In the genomic region with DNA sequence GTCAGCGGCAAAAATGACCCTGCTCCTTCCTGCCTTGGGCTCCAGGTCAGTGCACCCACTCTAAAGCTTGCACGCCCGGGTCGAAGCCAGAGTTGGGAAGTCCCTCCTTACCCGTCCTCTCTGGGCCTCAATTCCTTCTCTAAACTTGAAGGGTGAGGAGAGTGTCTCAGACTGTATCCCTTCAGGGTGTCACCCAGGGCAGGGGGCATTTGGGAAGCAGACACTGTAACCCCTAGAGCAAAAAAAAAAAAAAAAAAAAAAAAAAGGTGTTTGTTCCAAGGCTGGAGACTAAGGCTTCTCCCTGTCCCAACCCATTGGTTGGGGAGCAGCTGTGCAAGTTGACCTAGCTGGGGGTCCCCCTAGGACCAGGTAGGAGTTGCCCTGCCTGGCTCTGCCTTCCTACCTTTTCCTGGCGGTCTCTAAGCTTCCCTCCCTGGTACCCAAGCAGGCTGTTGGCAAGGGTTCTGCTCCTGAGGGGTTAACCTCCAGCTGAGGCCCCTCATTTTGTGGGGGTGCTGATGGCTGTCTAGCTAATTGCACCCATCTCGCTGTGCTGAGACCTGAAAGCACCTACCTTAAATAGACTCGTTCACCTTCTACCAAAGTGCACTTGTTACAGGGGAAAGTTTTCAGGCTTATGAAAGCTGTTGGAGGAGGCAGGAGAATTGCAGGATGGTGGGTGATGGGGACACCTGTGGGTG, we compare ENCODE assay signal across 8 mouse cellular contexts. TPM values are rescaled to one million over a fixed set of nuclear protein-coding genes. Genes with fewer than 3 reads are reported as not detected.
A peak's percentile ranks its signal among the peaks of the same experiment; 100 is the strongest.
DNase-seq lines count a peak whose midpoint lies in the region; ATAC-seq and TF ChIP-seq lines count a peak whose summit lies in the region.

No protein-coding gene starts in this region.

- peak overlapping the region; percentile 83 for H3K9ac ChIP-seq in heart, embryonic 13.5 days
- H3K9ac ChIP-seq in forebrain, embryonic 13.5 days = no peak overlapping the region
- H3K9ac ChIP-seq in liver, embryonic 15.5 days = peak overlapping the region; percentile 52; the same call in 1 of the 2 replicates

- H3K4me1 ChIP-seq in heart, embryonic 13.5 days = peaks cover 62% of the 10 kb centered on the region
- H3K4me1 ChIP-seq in E14TG2a.4 (replicated peaks; ENCODE audit: low read depth, low read length) = peaks cover 74% of the 10 kb centered on the region
- peaks cover 34% of the 10 kb centered on the region for H3K4me1 ChIP-seq in forebrain, embryonic 13.5 days
- peaks cover 63% of the 10 kb centered on the region for H3K4me1 ChIP-seq in liver, embryonic 15.5 days (replicated peaks)

- no peaks in the 10 kb centered on the region for H3K36me3 ChIP-seq in heart, embryonic 13.5 days
- H3K36me3 ChIP-seq in E14TG2a.4 (ENCODE audit: insufficient read depth, low read length) = peaks cover 10% of the 10 kb centered on the region; the same call in 1 of the 2 replicates
- H3K36me3 ChIP-seq in forebrain, embryonic 13.5 days (ENCODE audit: poor library complexity, severe bottlenecking) = no peaks in the 10 kb centered on the region
- no peaks in the 10 kb centered on the region for H3K36me3 ChIP-seq in liver, embryonic 15.5 days (replicated peaks)

- H3K4me2 ChIP-seq in heart, embryonic 13.5 days = peak overlapping the region; percentile 92
- peak overlapping the region; percentile 89 for H3K4me2 ChIP-seq in forebrain, embryonic 13.5 days
- H3K4me2 ChIP-seq in liver, embryonic 15.5 days = peak overlapping the region; percentile 76

- H3K27ac ChIP-seq in heart, embryonic 13.5 days (replicated peaks) = no peak overlapping the region
- no peak overlapping the region for H3K27ac ChIP-seq in forebrain, embryonic 13.5 days
- H3K27ac ChIP-seq in liver, embryonic 15.5 days (replicated peaks) = no peak overlapping the region

- TF ChIP-seq CTCF in E14TG2a.4 (conservative IDR thresholded peaks at IDR 0.05; ENCODE audit: low read length) = no peak

- no peak for ATAC-seq in heart, embryonic 13.5 days (ENCODE audit: extremely low read depth, insufficient number of reproducible peaks, low FRiP score, low TSS enrichment)
- no peak for ATAC-seq in forebrain, embryonic 13.5 days
- no peak for ATAC-seq in liver, embryonic 15.5 days (ENCODE audit: insufficient read depth)

- DNase-seq in heart, postnatal 4 days = no peak
- no peak for DNase-seq in left cerebral cortex, postnatal 10 days (ENCODE audit: extremely low spot score in 1 of 2, low spot score in 2 of 2)
- no peak for DNase-seq in frontal cortex, postnatal 10 days (ENCODE audit: low spot score in 2 of 2)
- no peak for DNase-seq in ovary, postnatal 14 days (ENCODE audit: low spot score)

- peak overlapping the region; percentile 64 for H3K4me3 ChIP-seq in heart, embryonic 13.5 days
- H3K4me3 ChIP-seq in E14TG2a.4 (replicated peaks; ENCODE audit: low read length) = peak overlapping the region; percentile 83
- peak overlapping the region; percentile 48 for H3K4me3 ChIP-seq in forebrain, embryonic 13.5 days
- H3K4me3 ChIP-seq in liver, embryonic 15.5 days (replicated peaks) = peak overlapping the region; percentile 61

- peaks cover 37% of the 10 kb centered on the region for H3K27me3 ChIP-seq in heart, embryonic 13.5 days (replicated peaks)
- H3K27me3 ChIP-seq in E14TG2a.4 (ENCODE audit: insufficient read depth, low read length) = peaks cover 62% of the 10 kb centered on the region
- H3K27me3 ChIP-seq in forebrain, embryonic 13.5 days = peaks cover 38% of the 10 kb centered on the region
- peaks cover 26% of the 10 kb centered on the region for H3K27me3 ChIP-seq in liver, embryonic 15.5 days

- WGBS in heart, embryonic 13.5 days = 49% methylated on average over 8 of the region's 8 CpGs
- 70% methylated on average over 8 of the region's 8 CpGs for WGBS in forebrain, embryonic 13.5 days
- 32% methylated on average over 8 of the region's 8 CpGs for WGBS in liver, embryonic 15.5 days (ENCODE audit: insufficient replicate concordance)

- intact Hi-C loops in left cerebral cortex, postnatal 10 days (cut with DNase I) = no loop called here

- H3K9me3 ChIP-seq in heart, embryonic 13.5 days = no peaks in the 10 kb centered on the region
- H3K9me3 ChIP-seq in E14TG2a.4 (ENCODE audit: low read length) = no peaks in the 10 kb centered on the region
- no peaks in the 10 kb centered on the region for H3K9me3 ChIP-seq in forebrain, embryonic 13.5 days (replicated peaks)
- H3K9me3 ChIP-seq in liver, embryonic 15.5 days (replicated peaks) = no peaks in the 10 kb centered on the region

RNA-seq across cellular contexts. Expression of gene Inf2, which starts 1.1 kb away (rescaled TPM):
- polyA plus RNA-seq in heart, embryonic 13.5 days (2015; fragmentation: Nextera tagmentation; extraction: Ambion mirVana) = 3.2 TPM in 2 replicates
- total RNA-seq in heart, postnatal 4 days (2021) = 10 to 100 TPM; 18.6 to 19.7 TPM
- 2.4 and 2.6 TPM in 2 replicates for polyA plus RNA-seq in forebrain, embryonic 13.5 days (2015; fragmentation: Nextera tagmentation; extraction: Ambion mirVana)
- 2.7 TPM in 2 replicates for polyA plus RNA-seq in liver, embryonic 15.5 days (2015; fragmentation: Nextera tagmentation; extraction: Ambion mirVana)
- 10 to 100 TPM; 53.3 to 62.6 TPM for total RNA-seq in left cerebral cortex, postnatal 10 days (2021)

RNA-seq across cellular contexts. Expression of gene Adssl1, which starts 30.2 kb away (rescaled TPM):
- 69.3 and 83.9 TPM in 2 replicates for polyA plus RNA-seq in heart, embryonic 13.5 days (2015; fragmentation: Nextera tagmentation; extraction: Ambion mirVana)
- total RNA-seq in heart, postnatal 4 days (2021) = 100 to 1,000 TPM; 135 to 137 TPM
- polyA plus RNA-seq in forebrain, embryonic 13.5 days (2015; fragmentation: Nextera tagmentation; extraction: Ambion mirVana) = 1.4 and 2.1 TPM in 2 replicates
- 13.4 TPM in 2 replicates for polyA plus RNA-seq in liver, embryonic 15.5 days (2015; fragmentation: Nextera tagmentation; extraction: Ambion mirVana)
- 1 to 10 TPM; 2.8 to 3.9 TPM for total RNA-seq in left cerebral cortex, postnatal 10 days (2021)

RNA-seq across cellular contexts. Expression of gene Siva1, which starts 54.8 kb away (rescaled TPM):
- 129 and 149 TPM in 2 replicates for polyA plus RNA-seq in heart, embryonic 13.5 days (2015; fragmentation: Nextera tagmentation; extraction: Ambion mirVana)
- total RNA-seq in heart, postnatal 4 days (2021) = 10 to 100 TPM; 39.9 to 43.2 TPM
- 154 and 174 TPM in 2 replicates for polyA plus RNA-seq in forebrain, embryonic 13.5 days (2015; fragmentation: Nextera tagmentation; extraction: Ambion mirVana)
- polyA plus RNA-seq in liver, embryonic 15.5 days (2015; fragmentation: Nextera tagmentation; extraction: Ambion mirVana) = 106 and 114 TPM in 2 replicates
- 10 to 100 TPM; 14.3 to 15.5 TPM for total RNA-seq in left cerebral cortex, postnatal 10 days (2021)
